Mouse (Mus musculus): ENCODE measurements around the gene Os9.

GRCm38 (mm10) chr10:127062503-127062902 lies 58.4 kb downstream of the Os9 start:
- TF ChIP-seq CTCF (IDR thresholded peaks at IDR 0.05; ENCODE audit: extremely low read depth, insufficient read depth, low read length) (no peak), POLR2A (IDR thresholded peaks at IDR 0.05; ENCODE audit: extremely low read depth, insufficient read depth, low read length) (no peak)

Measured in cortical plate, adult 2 months (tissue).